Mouse (Mus musculus) kidney, embryonic 14.5 days (tissue): ENCODE data around the gene Coa7. TPM values are rescaled to one million over a fixed set of nuclear protein-coding genes. Genes with fewer than 3 reads are reported as not detected.
A peak's percentile ranks its signal among the peaks of the same experiment; 100 is the strongest.
"Not testable (repeated sequence)": the region's sequence is repeated elsewhere in the genome, so short reads cannot be mapped to it uniquely, and the experiment has no call there.

Experiments used
- ATAC-seq: fragments of 200-750 bp; cut with Nextera tagmentation; 2 replicates; pipeline ENCODE4 v1.8.0; 2017; ENCODE audit warnings: moderate number of reproducible peaks, mild to moderate bottlenecking, moderate TSS enrichment, moderate library complexity; ENCODE audit not compliant: low FRiP score, low TSS enrichment
- H3K27ac ChIP-seq: fragments of 300-500 bp; sonication (generic); 2 replicates; pipeline ENCODE4 v1.5.1; 2014; ENCODE audit warnings: low read depth, mild to moderate bottlenecking, low read length, moderate library complexity, mixed read lengths
- H3K27me3 ChIP-seq: fragments of 300-500 bp; sonication (generic); 2 replicates; pipeline ENCODE4 v1.6.1; 2014; ENCODE audit warnings: mild to moderate bottlenecking, low read length; ENCODE audit not compliant: control insufficient read depth, insufficient read depth
- H3K36me3 ChIP-seq: fragments of 300-500 bp; sonication (generic); 2 replicates; pipeline ENCODE4 v1.6.1; 2014; ENCODE audit warnings: low read length, mixed read lengths; ENCODE audit not compliant: control insufficient read depth, insufficient read depth
- H3K4me1 ChIP-seq: fragments of 300-500 bp; sonication (generic); 2 replicates; pipeline ENCODE4 v1.6.1; 2014; ENCODE audit warnings: low read length, mixed read lengths; ENCODE audit not compliant: control insufficient read depth, insufficient read depth
- H3K4me2 ChIP-seq: fragments of 300-500 bp; sonication (generic); replicated peaks from 2 replicates; pipeline ENCODE4 v1.6.1; 2014; ENCODE audit warnings: low read depth, mild to moderate bottlenecking, low read length
- H3K4me3 ChIP-seq: fragments of 300-500 bp; sonication (generic); 2 replicates; pipeline ENCODE4 v1.5.1; 2014; ENCODE audit warnings: mild to moderate bottlenecking, low read length
- H3K9ac ChIP-seq: fragments of 300-500 bp; sonication (generic); 2 replicates; pipeline ENCODE4 v1.6.1; 2014; ENCODE audit warnings: low read depth, mild to moderate bottlenecking, low read length, moderate library complexity
- H3K9me3 ChIP-seq: fragments of 300-500 bp; sonication (generic); 2 replicates; pipeline ENCODE4 v1.6.1; 2016; ENCODE audit warnings: low read length; ENCODE audit not compliant: control insufficient read depth
- WGBS: fragments of 180-500 bp; shearing (Covaris S2); extraction: QIAGEN DNeasy Blood & Tissue Kit; methylation state at CpG from one replicate; pipeline ENCODE4 v1.1.7; 2014; 5-methylcytosine and 5-hydroxymethylcytosine counted together
- polyA plus RNA-seq: library from polyadenylated mRNA; unstranded; fragments of >200 nt; fragmentation: Nextera tagmentation; extraction: Ambion mirVana; gene quantifications from 2 replicates; pipeline ENCODE4 v1.2.1, GENCODE M21; 2014

The Coa7 gene
- polyA plus RNA-seq, 1 experiment from 2014 or later: 58.1 TPM

DNA sequence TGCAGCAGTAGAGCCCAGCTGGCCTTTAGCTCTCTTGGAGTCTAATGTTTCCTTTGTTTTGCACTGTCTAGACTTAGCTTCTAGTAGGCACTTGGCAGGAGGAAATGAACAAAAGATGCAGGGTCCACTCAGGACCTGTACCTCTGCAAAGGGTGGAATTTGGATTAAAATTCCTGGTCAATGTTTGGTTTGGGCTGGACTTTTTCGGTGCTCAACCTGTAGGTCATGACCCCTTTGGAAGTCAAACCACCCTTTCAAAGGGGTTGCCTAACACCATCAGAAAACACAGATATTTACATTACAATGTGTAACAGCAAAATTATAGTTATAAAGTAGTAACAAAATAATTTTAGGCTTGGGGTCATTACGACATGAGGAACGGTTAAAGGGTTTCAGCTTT lies 21.1 kb downstream of the Coa7 start:
- Histone ChIP-seq H3K4me1 (peaks cover 59% of the 10 kb centered on the region), H3K9ac (no peak overlapping the region), H3K4me3 (no peak overlapping the region), H3K36me3 (no peaks in the 10 kb centered on the region), H3K27ac (peak overlapping the region; percentile 62), H3K9me3 (no peaks in the 10 kb centered on the region), H3K4me2 (no peak overlapping the region), H3K27me3 (no peaks in the 10 kb centered on the region)
- 69% methylated on average over 3 of the region's 3 CpGs for WGBS
- no peak for ATAC-seq

DNA sequence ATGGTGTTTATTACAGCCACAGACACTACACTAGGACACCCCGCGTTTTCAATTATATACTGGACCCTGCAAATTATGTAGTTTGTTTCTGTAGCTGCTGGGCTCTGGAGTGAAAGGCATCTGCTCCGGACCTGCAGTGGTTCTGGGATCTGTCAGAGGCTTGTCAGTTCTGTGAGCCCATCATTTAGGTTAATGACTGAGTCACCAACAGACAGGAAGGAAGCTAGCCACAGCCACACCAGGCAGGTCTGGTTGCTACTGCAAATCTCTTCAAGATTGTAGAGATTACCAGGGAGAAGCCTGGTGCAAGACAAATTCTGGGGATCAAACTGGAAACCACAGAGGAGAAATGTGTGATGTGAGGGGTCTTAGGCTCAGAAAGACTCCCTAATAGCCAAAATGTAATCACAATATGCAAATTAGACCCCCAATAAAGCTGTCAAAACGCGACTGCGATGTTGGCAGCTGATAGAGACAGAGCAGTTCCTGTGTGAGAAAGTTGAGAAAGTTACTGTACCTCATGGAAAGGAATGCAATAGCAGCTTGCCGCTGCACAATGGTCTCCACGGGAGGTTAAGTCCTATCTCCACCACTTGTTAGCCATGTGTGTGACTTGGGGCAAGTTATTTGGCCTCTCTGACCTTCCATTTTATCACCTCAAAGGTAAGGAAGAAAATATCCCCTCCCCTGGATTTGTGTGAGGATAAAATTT lies 22.1 kb downstream of the Coa7 start:
- Histone ChIP-seq H3K4me1 (peaks cover 52% of the 10 kb centered on the region), H3K9ac (no peak overlapping the region), H3K9me3 (no peaks in the 10 kb centered on the region), H3K27ac (peak overlapping the region; percentile 56), H3K27me3 (no peaks in the 10 kb centered on the region), H3K4me2 (no peak overlapping the region), H3K4me3 (no peak overlapping the region), H3K36me3 (no peaks in the 10 kb centered on the region)
- WGBS: 17% methylated on average over 8 of the region's 8 CpGs
- ATAC-seq: no peak

DNA sequence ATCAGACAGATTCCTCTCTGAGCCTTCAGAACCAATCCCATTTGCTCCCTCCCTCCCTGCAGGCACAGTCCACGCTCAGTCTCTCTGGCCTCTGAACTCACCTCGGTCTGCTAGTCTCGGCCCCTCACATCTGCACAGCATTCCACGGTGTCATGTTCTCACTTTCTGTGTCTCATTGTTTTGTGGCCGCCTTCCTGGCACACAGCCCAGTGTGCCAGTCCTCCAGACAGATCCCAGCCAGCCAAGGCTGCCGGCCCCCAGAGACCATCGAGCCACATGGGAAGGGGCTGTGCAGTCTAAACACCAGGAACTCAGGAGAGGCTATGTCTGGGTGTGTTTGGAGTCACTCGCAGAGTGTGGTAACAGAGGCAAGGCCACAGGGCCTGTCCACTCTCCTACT lies 22.9 kb downstream of the Coa7 start:
- Histone ChIP-seq H3K4me3 (no peak overlapping the region), H3K9me3 (no peaks in the 10 kb centered on the region), H3K27me3 (no peaks in the 10 kb centered on the region), H3K4me1 (peaks cover 47% of the 10 kb centered on the region), H3K36me3 (no peaks in the 10 kb centered on the region), H3K27ac (peak overlapping the region; percentile 56), H3K9ac (no peak overlapping the region), H3K4me2 (no peak overlapping the region)
- ATAC-seq: peak; percentile 91
- 3% methylated on average over 8 of the region's 8 CpGs for WGBS

DNA sequence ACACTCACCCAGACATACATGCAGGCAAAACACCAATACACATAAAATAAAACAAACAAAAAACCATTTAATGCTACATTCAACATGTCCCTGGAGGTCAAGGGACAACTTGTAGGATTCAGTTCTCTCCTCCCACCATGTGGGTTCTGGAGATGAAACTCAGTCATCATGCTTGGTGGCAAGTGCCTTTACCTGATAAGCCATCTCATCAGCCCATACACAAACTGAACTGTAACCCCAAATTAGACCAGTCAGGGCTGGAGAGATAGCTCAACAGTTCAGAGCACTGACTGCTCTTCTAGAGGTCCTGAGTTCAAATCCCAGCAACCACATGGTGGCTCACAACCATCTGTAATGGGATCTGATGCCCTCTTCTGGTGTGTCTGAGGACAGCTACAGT lies 25.7 kb downstream of the Coa7 start:
- not testable (repeated sequence) for H3K27me3 ChIP-seq, H3K36me3 ChIP-seq, ATAC-seq, H3K9me3 ChIP-seq, H3K27ac ChIP-seq, H3K4me3 ChIP-seq, H3K9ac ChIP-seq, H3K4me2 ChIP-seq
- H3K4me1 ChIP-seq: peaks cover 45% of the 10 kb centered on the region

DNA sequence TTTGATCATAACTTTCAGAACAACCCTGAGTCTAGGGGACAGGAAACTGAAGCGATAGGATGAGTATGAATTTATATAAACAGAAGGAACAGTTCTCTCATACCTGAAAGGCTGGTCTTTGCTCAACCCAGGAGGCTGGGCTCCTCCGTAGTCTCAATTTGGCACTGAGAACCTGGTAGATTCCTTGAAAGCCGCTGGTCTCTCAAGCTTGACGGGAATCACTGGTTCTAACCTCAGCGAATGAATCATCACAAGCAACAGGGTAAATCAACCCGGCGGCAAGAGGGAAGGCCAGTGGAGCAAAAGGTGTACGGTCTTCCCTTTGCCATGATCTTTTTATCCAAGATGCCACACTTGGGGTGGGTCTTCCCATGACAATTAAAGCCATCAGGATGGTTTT lies 29.5 kb downstream of the Coa7 start:
- H3K36me3 ChIP-seq: no peaks in the 10 kb centered on the region
- H3K27me3 ChIP-seq: no peaks in the 10 kb centered on the region
- H3K4me1 ChIP-seq: peaks cover 33% of the 10 kb centered on the region
- 81% methylated on average over 8 of the region's 8 CpGs for WGBS
- H3K27ac ChIP-seq: no peak overlapping the region
- no peak overlapping the region for H3K9ac ChIP-seq
- H3K4me3 ChIP-seq: no peak overlapping the region
- no peak for ATAC-seq
- no peaks in the 10 kb centered on the region for H3K9me3 ChIP-seq
- H3K4me2 ChIP-seq: no peak overlapping the region

DNA sequence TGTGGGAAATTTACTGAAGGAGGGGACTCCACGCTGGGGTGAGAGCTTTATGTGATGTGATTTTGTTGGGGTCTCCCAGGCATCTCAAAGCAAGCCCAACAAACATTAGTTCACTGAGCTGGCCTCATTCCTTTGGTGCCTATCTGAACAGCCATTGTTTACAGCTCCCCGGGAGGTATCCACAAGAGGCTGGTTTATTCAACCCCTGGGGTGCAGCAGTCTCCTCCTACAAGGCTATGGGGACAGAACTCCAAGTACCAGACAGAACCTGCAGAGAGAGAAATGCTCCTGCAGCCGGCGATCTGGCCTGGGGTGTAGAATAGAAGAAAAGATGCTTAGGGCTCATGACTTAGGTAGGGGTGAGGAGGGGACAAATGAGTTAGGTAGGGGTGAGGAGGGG lies 30.6 kb downstream of the Coa7 start:
- H3K4me3 ChIP-seq: no peak overlapping the region
- H3K27me3 ChIP-seq: no peaks in the 10 kb centered on the region
- no peak overlapping the region for H3K27ac ChIP-seq
- H3K4me1 ChIP-seq: peaks cover 43% of the 10 kb centered on the region
- no peak overlapping the region for H3K9ac ChIP-seq
- no peaks in the 10 kb centered on the region for H3K36me3 ChIP-seq
- no peak for ATAC-seq
- no peaks in the 10 kb centered on the region for H3K9me3 ChIP-seq
- H3K4me2 ChIP-seq: no peak overlapping the region
- 46% methylated on average over 4 of the region's 4 CpGs for WGBS

DNA sequence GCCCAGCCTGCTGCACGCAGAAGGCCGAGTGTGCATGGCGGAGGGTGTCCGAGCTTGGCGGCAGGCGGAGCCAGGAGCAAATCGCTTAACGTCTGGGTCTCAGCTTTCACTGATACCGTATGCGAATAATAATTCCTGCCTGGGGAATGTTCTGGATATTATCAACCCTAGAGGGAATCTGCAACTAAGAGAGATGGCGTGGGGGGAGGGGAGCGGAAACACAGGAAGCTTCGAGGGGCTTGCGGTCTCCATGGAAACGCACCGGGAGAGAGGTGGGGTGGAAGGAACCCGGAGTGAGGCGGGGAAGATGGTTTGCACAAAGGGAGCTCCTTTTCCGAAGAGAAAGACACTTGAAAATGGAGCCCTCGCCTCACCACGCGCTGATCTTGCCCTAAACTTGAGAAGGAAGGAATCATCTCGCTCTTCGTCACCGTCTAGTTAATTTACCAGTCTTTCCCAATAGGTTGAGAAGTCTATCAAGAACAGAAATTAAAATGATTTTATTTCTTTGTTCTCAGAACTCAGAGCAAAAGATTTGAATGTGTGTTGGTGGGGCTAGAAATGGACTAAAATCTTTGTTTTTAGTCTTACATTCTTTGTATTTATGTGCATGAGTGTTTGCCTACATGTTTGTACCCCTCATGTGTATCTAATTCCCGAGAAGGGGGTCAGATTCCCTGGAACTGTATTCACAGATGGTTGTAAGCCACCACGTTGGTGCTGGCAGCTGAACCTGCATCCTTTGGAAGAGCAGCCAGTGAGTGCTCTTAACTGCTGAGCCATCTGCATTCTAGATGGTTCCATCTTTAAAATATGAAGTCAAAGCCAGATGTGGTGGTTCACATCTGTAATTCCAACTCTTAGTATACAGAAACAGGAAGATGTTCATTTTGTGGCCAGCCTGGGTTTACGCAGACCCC lies 32.5 kb downstream of the Coa7 start:
- peak overlapping the region; percentile 88 for H3K27ac ChIP-seq
- ATAC-seq: peak; percentile 58
- H3K4me3 ChIP-seq: peak overlapping the region; percentile 3; the same call in 1 of the 2 replicates
- peaks cover 46% of the 10 kb centered on the region for H3K4me1 ChIP-seq
- no peaks in the 10 kb centered on the region for H3K36me3 ChIP-seq
- no peaks in the 10 kb centered on the region for H3K27me3 ChIP-seq
- peak overlapping the region; percentile 29; the same call in 1 of the 2 replicates for H3K9ac ChIP-seq
- 6% methylated on average over 28 of the region's 28 CpGs for WGBS
- no peaks in the 10 kb centered on the region for H3K9me3 ChIP-seq
- H3K4me2 ChIP-seq: peak overlapping the region; percentile 41

DNA sequence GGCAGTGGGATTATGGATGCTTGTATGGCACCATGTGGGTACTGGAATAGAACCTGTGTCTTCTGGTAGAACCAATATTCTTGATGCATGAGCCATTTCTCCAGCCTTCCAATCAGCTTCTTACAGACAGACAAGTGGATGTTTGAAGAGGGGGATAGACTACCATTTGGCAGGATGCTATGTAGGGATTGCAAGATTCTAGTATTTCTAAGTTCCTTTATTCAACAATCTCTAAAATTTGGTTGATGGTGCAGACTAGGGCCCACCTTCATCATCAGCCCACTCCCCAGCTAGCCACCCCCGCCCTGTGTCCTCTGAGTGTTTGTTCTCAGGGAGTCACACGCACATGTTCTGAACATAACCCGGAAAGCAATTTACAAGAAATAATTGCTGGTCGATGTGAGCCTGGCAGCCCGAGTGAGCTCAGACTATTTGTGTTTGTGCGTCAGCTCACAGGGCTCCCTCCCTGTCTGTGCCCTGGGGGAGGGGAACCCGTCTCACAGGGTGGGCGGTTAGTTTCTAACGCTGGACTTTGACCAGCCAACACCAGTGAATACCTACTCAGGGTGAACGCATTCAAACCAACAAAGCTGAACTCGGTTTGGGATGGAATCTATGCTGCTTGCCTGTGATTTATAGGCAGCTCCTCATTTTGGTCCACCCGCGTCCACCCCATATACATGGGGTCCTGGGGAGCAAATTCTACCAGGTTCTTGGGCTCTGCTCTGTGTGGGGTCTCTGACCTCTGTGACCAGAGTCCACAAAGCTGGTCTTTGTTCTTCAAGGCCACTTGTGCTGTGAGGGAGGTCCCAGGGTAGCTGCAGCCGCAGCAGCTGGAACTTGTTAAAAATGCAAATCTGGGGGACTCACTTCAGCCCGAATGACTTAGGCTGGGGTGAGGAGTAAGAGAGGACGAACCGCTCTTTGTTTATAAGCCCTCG lies 34.7 kb downstream of the Coa7 start:
- H3K27ac ChIP-seq: peak overlapping the region; percentile 96
- no peak overlapping the region for H3K4me3 ChIP-seq
- peaks cover 39% of the 10 kb centered on the region for H3K4me1 ChIP-seq
- H3K27me3 ChIP-seq: no peaks in the 10 kb centered on the region
- ATAC-seq: peak; percentile 90
- H3K4me2 ChIP-seq: peak overlapping the region; percentile 33
- H3K9ac ChIP-seq: peak overlapping the region; percentile 44
- no peaks in the 10 kb centered on the region for H3K9me3 ChIP-seq
- no peaks in the 10 kb centered on the region for H3K36me3 ChIP-seq
- 3% methylated on average over 18 of the region's 18 CpGs for WGBS
